In the genomic region with DNA sequence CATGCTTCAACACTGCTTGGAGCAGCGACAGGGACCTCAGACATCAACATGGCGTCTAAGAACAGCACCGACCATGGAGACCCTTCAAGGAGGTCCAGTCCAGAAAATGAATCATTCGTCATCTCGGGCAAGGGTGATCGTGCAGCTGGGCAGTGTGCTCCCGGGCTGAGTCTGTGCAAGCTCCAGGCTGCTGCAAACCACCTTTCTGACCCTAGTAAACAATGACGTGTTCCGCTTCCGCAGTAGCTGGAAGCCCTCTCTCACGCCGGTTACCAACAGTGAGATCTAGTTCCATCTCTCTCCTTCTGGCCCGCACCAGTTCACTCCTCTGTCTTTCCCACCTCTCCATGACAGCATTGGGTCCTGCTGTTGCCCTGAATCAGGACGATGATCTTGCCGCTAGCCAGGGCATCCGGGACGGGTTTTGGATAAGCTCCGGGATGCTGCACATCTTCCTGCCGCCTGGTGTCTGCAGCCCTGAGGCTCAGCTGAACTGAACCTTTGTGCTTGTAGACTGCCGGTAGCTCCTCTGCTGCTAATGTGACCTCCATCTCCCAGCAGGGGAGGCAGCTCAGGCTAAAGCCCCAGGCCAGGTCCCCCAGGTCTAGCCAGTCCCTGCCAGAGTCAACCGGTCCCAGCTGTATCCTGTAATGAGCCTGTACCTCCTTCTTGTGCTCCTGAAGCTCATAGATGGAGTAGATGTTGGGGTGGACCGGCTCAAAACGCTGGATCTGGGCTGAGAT, we compare ENCODE assay signal across 16 mouse cellular contexts. TPM values are rescaled to one million over a fixed set of nuclear protein-coding genes. Genes with fewer than 3 reads are reported as not detected.
A peak's percentile ranks its signal among the peaks of the same experiment; 100 is the strongest.
DNase-seq lines count a peak whose midpoint lies in the region; ATAC-seq and TF ChIP-seq lines count a peak whose summit lies in the region.
"Had no signal": no experiment of that assay in that cellular context is flagged by ENCODE, and none has a peak within 500 bp of the region (broad histone marks: within the 10 kb centered on the region; RNA-seq: fewer than 3 reads in every experiment).

No protein-coding gene starts in this region.

- no peaks in the 10 kb centered on the region for H3K9me3 ChIP-seq in heart, embryonic 14.5 days (ENCODE audit: control insufficient read depth, low read length)
- H3K9me3 ChIP-seq in midbrain, embryonic 11.5 days (ENCODE audit: control insufficient read depth, low read length) = no peaks in the 10 kb centered on the region
- no peaks in the 10 kb centered on the region for H3K9me3 ChIP-seq in midbrain, postnatal 0 days (ENCODE audit: low read length)
- no peaks in the 10 kb centered on the region for H3K9me3 ChIP-seq in embryonic facial prominence, embryonic 14.5 days (ENCODE audit: control insufficient read depth, low read length)
- H3K9me3 ChIP-seq: forebrain, embryonic 15.5 days; hindbrain, embryonic 15.5 days had no signal

- no peak overlapping the region for H3K9ac ChIP-seq in heart, embryonic 14.5 days (ENCODE audit: low read length)
- H3K9ac ChIP-seq in midbrain, embryonic 11.5 days (ENCODE audit: low read length) = no peak overlapping the region
- H3K9ac ChIP-seq in midbrain, postnatal 0 days (replicated peaks; ENCODE audit: low read length, poor library complexity, severe bottlenecking) = no peak overlapping the region
- peak overlapping the region; percentile 19; the same call in 1 of the 2 replicates for H3K9ac ChIP-seq in embryonic facial prominence, embryonic 14.5 days (ENCODE audit: low read depth, low read length)
- H3K9ac ChIP-seq: forebrain, embryonic 15.5 days; hindbrain, embryonic 15.5 days had no signal

- WGBS in heart, embryonic 14.5 days = 65% methylated on average over 23 of the region's 23 CpGs
- 73% methylated on average over 23 of the region's 23 CpGs for WGBS in midbrain, embryonic 11.5 days
- WGBS in midbrain, postnatal 0 days = 72% methylated on average over 23 of the region's 23 CpGs
- WGBS in embryonic facial prominence, embryonic 14.5 days = 59% methylated on average over 23 of the region's 23 CpGs

- peak overlapping the region; percentile 46 for H3K4me2 ChIP-seq in heart, embryonic 14.5 days (ENCODE audit: low read length)
- no peak overlapping the region for H3K4me2 ChIP-seq in midbrain, embryonic 11.5 days
- no peak overlapping the region; the same call in 1 of the 2 replicates for H3K4me2 ChIP-seq in midbrain, postnatal 0 days (ENCODE audit: low read depth, low read length, poor library complexity, severe bottlenecking)
- H3K4me2 ChIP-seq in embryonic facial prominence, embryonic 14.5 days (ENCODE audit: low read depth, low read length) = peak overlapping the region; percentile 31; the same call in 1 of the 2 replicates
- H3K4me2 ChIP-seq: forebrain, embryonic 15.5 days; hindbrain, embryonic 15.5 days had no signal

- peaks cover 0 to 1% of the 10 kb centered on the region in 2 experiments; a peak in 1 of 4 replicates for H3K4me1 ChIP-seq in heart, embryonic 14.5 days (ENCODE audit: control insufficient read depth in 2 of 2, insufficient read depth in 2 of 2, low read length in 2 of 2)
- peaks cover 3% of the 10 kb centered on the region; the same call in 1 of the 2 replicates for H3K4me1 ChIP-seq in midbrain, embryonic 11.5 days (ENCODE audit: control insufficient read depth, insufficient read depth, low read length)
- no peaks in the 10 kb centered on the region for H3K4me1 ChIP-seq in midbrain, postnatal 0 days (ENCODE audit: insufficient read depth, low read length)
- H3K4me1 ChIP-seq in embryonic facial prominence, embryonic 14.5 days (ENCODE audit: control insufficient read depth, insufficient read depth, low read length) = peaks cover 3% of the 10 kb centered on the region; the same call in 1 of the 2 replicates
- H3K4me1 ChIP-seq: hindbrain, embryonic 15.5 days had no signal

- H3K4me3 ChIP-seq in heart, embryonic 14.5 days (ENCODE audit: control insufficient read depth in 1 of 2, insufficient read depth in 1 of 2, low read depth in 1 of 2, low read length in 2 of 2) = peak overlapping the region in 1 of 2 experiments; percentile 29; a peak in 2 of 4 replicates
- no peak overlapping the region for H3K4me3 ChIP-seq in midbrain, embryonic 11.5 days (ENCODE audit: low read depth, low read length)
- no peak overlapping the region for H3K4me3 ChIP-seq in midbrain, postnatal 0 days (ENCODE audit: low read depth, low read length)
- H3K4me3 ChIP-seq in embryonic facial prominence, embryonic 14.5 days (ENCODE audit: low read depth, low read length) = no peak overlapping the region
- H3K4me3 ChIP-seq: forebrain, embryonic 15.5 days; hindbrain, embryonic 15.5 days had no signal

- no peak for TF ChIP-seq CTCF in midbrain, postnatal 0 days (IDR thresholded peaks at IDR 0.05)

- ATAC-seq in heart, embryonic 14.5 days (ENCODE audit: insufficient number of reproducible peaks, insufficient read depth, low FRiP score, low read depth) = no peak
- no peak for ATAC-seq in midbrain, embryonic 11.5 days (ENCODE audit: low FRiP score)
- ATAC-seq in midbrain, postnatal 0 days (ENCODE audit: low FRiP score) = no peak
- ATAC-seq in embryonic facial prominence, embryonic 14.5 days (ENCODE audit: low read depth) = no peak; the same call in 1 of the 2 replicates
- ATAC-seq: forebrain, embryonic 15.5 days had no signal

- no peaks in the 10 kb centered on the region for H3K27me3 ChIP-seq in heart, embryonic 14.5 days (ENCODE audit: control insufficient read depth, insufficient read depth, low read length)
- no peaks in the 10 kb centered on the region for H3K27me3 ChIP-seq in midbrain, embryonic 11.5 days (ENCODE audit: control insufficient read depth, insufficient read depth, low read length)
- H3K27me3 ChIP-seq in midbrain, postnatal 0 days (ENCODE audit: insufficient read depth, low read length) = no peaks in the 10 kb centered on the region
- no peaks in the 10 kb centered on the region for H3K27me3 ChIP-seq in embryonic facial prominence, embryonic 14.5 days (replicated peaks; ENCODE audit: control insufficient read depth, insufficient read depth, low read length)
- H3K27me3 ChIP-seq: CH12.LX; forebrain, embryonic 15.5 days; hindbrain, embryonic 15.5 days had no signal

- no peak overlapping the region for H3K27ac ChIP-seq in heart, embryonic 14.5 days (replicated peaks in 1 of 2; ENCODE audit: control insufficient read depth in 1 of 2, insufficient read depth in 1 of 2, low read depth in 2 of 2, low read length in 2 of 2)
- H3K27ac ChIP-seq in midbrain, embryonic 11.5 days (ENCODE audit: low read depth, low read length) = no peak overlapping the region
- no peak overlapping the region for H3K27ac ChIP-seq in midbrain, postnatal 0 days (ENCODE audit: low read depth, low read length)
- no peak overlapping the region for H3K27ac ChIP-seq in embryonic facial prominence, embryonic 14.5 days (replicated peaks; ENCODE audit: low read depth, low read length)
- H3K27ac ChIP-seq: forebrain, embryonic 15.5 days; hindbrain, embryonic 15.5 days had no signal

- no peak for DNase-seq in heart, postnatal 36 days
- peak; percentile 77 for DNase-seq in midbrain, embryonic 11.5 days (ENCODE audit: low spot score, missing footprints)
- no peak for DNase-seq in midbrain, postnatal 0 days (ENCODE audit: low spot score)
- DNase-seq in embryonic facial prominence, embryonic 14.5 days (ENCODE audit: low spot score) = no peak
- DNase-seq in lung, postnatal 4 days = peak; percentile 23 to 35
- DNase-seq in layer of hippocampus, postnatal 25 days (ENCODE audit: extremely low spot score in 1 of 2, low spot score in 1 of 2) = no peak
- no peak for DNase-seq in layer of hippocampus, postnatal 14 days (ENCODE audit: low spot score in 2 of 2)
- DNase-seq: adrenal gland, adult 2 months; cerebellum, adult 8-10 months; right cerebral cortex, adult 18-20 months; thymus, postnatal 36 days had no signal

- intact Hi-C loops in heart, postnatal 36 days (cut with DNase I) = loop anchor here (10.0 kb wide), 1 partner anchor 466 kb away; no protein-coding TSS in a partner anchor

- no peaks in the 10 kb centered on the region for H3K36me3 ChIP-seq in heart, embryonic 14.5 days (ENCODE audit: control insufficient read depth, insufficient read depth, low read length)
- no peaks in the 10 kb centered on the region for H3K36me3 ChIP-seq in midbrain, embryonic 11.5 days (ENCODE audit: control insufficient read depth, insufficient read depth, low read length)
- H3K36me3 ChIP-seq in midbrain, postnatal 0 days (ENCODE audit: insufficient read depth, low read length) = no peaks in the 10 kb centered on the region
- no peaks in the 10 kb centered on the region for H3K36me3 ChIP-seq in embryonic facial prominence, embryonic 14.5 days (ENCODE audit: control insufficient read depth, insufficient read depth, low read length)
- H3K36me3 ChIP-seq: forebrain, embryonic 15.5 days; hindbrain, embryonic 15.5 days had no signal

RNA-seq across cellular contexts. Expression of a gene that starts 12.8 kb away (rescaled TPM):
- polyA plus RNA-seq in heart, embryonic 14.5 days (2014; fragmentation: Nextera tagmentation; extraction: Ambion mirVana) = 8.3 and 9.8 TPM in 2 replicates
- 10 to 100 TPM; 11.5 to 13.9 TPM for total RNA-seq in heart, postnatal 36 days (2021)
- 16.4 and 16.6 TPM in 2 replicates for polyA plus RNA-seq in midbrain, embryonic 11.5 days (2014; fragmentation: Nextera tagmentation; extraction: Ambion mirVana)
- total RNA-seq in midbrain, postnatal 0 days (2014; rRNA removed) = 20.4 and 22.7 TPM in 2 replicates
- 24.1 and 25.7 TPM in 2 replicates for polyA plus RNA-seq in midbrain, postnatal 0 days (2015; fragmentation: Nextera tagmentation; extraction: Ambion mirVana)
- polyA plus RNA-seq in embryonic facial prominence, embryonic 14.5 days (2014; fragmentation: Nextera tagmentation; extraction: Ambion mirVana) = 14.8 and 15.1 TPM in 2 replicates
- 10 to 100 TPM; 31.2 to 35.8 TPM for total RNA-seq in layer of hippocampus, postnatal 25 days (2021)
- total RNA-seq in layer of hippocampus, postnatal 14 days (2021) = 10 to 100 TPM; 33.9 to 37.1 TPM

RNA-seq across cellular contexts. Expression of a gene that starts 41.3 kb away (rescaled TPM):
- 65.6 and 71.9 TPM in 2 replicates for polyA plus RNA-seq in heart, embryonic 14.5 days (2014; fragmentation: Nextera tagmentation; extraction: Ambion mirVana)
- total RNA-seq in heart, postnatal 36 days (2021) = 10 to 100 TPM; 29.4 to 43.2 TPM
- polyA plus RNA-seq in midbrain, embryonic 11.5 days (2014; fragmentation: Nextera tagmentation; extraction: Ambion mirVana) = 177 and 192 TPM in 2 replicates
- 103 and 120 TPM in 2 replicates for total RNA-seq in midbrain, postnatal 0 days (2014; rRNA removed)
- polyA plus RNA-seq in midbrain, postnatal 0 days (2015; fragmentation: Nextera tagmentation; extraction: Ambion mirVana) = 89.7 and 91.4 TPM in 2 replicates
- 78.5 and 86.5 TPM in 2 replicates for polyA plus RNA-seq in embryonic facial prominence, embryonic 14.5 days (2014; fragmentation: Nextera tagmentation; extraction: Ambion mirVana)
- 100 to 1,000 TPM in 1 of 2 experiments, 10 to 100 TPM in 1; 93.9 to 105 TPM for total RNA-seq in layer of hippocampus, postnatal 25 days (2021)
- 10 to 100 TPM; 89.7 to 98.4 TPM for total RNA-seq in layer of hippocampus, postnatal 14 days (2021)

RNA-seq across cellular contexts. Expression of a gene that starts 43.7 kb away (rescaled TPM):
- not detected in 2 replicates for polyA plus RNA-seq in heart, embryonic 14.5 days (2014; fragmentation: Nextera tagmentation; extraction: Ambion mirVana)
- not detected for total RNA-seq in heart, postnatal 36 days (2021)
- not detected in 2 replicates for polyA plus RNA-seq in midbrain, embryonic 11.5 days (2014; fragmentation: Nextera tagmentation; extraction: Ambion mirVana)
- not detected in 2 replicates for total RNA-seq in midbrain, postnatal 0 days (2014; rRNA removed)
- not detected in 2 replicates for polyA plus RNA-seq in midbrain, postnatal 0 days (2015; fragmentation: Nextera tagmentation; extraction: Ambion mirVana)
- not detected in 2 replicates for polyA plus RNA-seq in embryonic facial prominence, embryonic 14.5 days (2014; fragmentation: Nextera tagmentation; extraction: Ambion mirVana)
- total RNA-seq in layer of hippocampus, postnatal 25 days (2021) = not detected
- total RNA-seq in layer of hippocampus, postnatal 14 days (2021) = not detected
- total RNA-seq: adrenal gland, adult 2 months; left cerebral cortex, adult 8-10 months had no signal
- polyA plus RNA-seq: adrenal gland, adult 2 months; forebrain, embryonic 15.5 days; hindbrain, embryonic 15.5 days had no signal

RNA-seq across cellular contexts. Expression of a gene that starts 52.5 kb away (rescaled TPM):
- 49.1 and 54.4 TPM in 2 replicates for polyA plus RNA-seq in heart, embryonic 14.5 days (2014; fragmentation: Nextera tagmentation; extraction: Ambion mirVana)
- total RNA-seq in heart, postnatal 36 days (2021) = 10 to 100 TPM; 21.3 to 24.8 TPM
- 100 and 102 TPM in 2 replicates for polyA plus RNA-seq in midbrain, embryonic 11.5 days (2014; fragmentation: Nextera tagmentation; extraction: Ambion mirVana)
- 24.3 and 30.8 TPM in 2 replicates for total RNA-seq in midbrain, postnatal 0 days (2014; rRNA removed)
- polyA plus RNA-seq in midbrain, postnatal 0 days (2015; fragmentation: Nextera tagmentation; extraction: Ambion mirVana) = 59.1 and 60.1 TPM in 2 replicates
- polyA plus RNA-seq in embryonic facial prominence, embryonic 14.5 days (2014; fragmentation: Nextera tagmentation; extraction: Ambion mirVana) = 97.3 and 98.4 TPM in 2 replicates
- total RNA-seq in layer of hippocampus, postnatal 25 days (2021) = 10 to 100 TPM; 44.4 to 45.9 TPM
- 10 to 100 TPM; 46.1 to 49.3 TPM for total RNA-seq in layer of hippocampus, postnatal 14 days (2021)

RNA-seq across cellular contexts. Expression of a gene that starts 52.7 kb away (rescaled TPM):
- polyA plus RNA-seq in heart, embryonic 14.5 days (2014; fragmentation: Nextera tagmentation; extraction: Ambion mirVana) = 26.5 and 27.1 TPM in 2 replicates
- 10 to 100 TPM; 18.8 to 18.9 TPM for total RNA-seq in heart, postnatal 36 days (2021)
- polyA plus RNA-seq in midbrain, embryonic 11.5 days (2014; fragmentation: Nextera tagmentation; extraction: Ambion mirVana) = 38.1 and 38.8 TPM in 2 replicates
- total RNA-seq in midbrain, postnatal 0 days (2014; rRNA removed) = 46.2 and 89.6 TPM in 2 replicates
- 32.4 and 36.1 TPM in 2 replicates for polyA plus RNA-seq in midbrain, postnatal 0 days (2015; fragmentation: Nextera tagmentation; extraction: Ambion mirVana)
- polyA plus RNA-seq in embryonic facial prominence, embryonic 14.5 days (2014; fragmentation: Nextera tagmentation; extraction: Ambion mirVana) = 32.8 and 39.0 TPM in 2 replicates
- total RNA-seq in layer of hippocampus, postnatal 25 days (2021) = 10 to 100 TPM; 28.7 to 28.9 TPM
- 10 to 100 TPM; 27.6 to 29.0 TPM for total RNA-seq in layer of hippocampus, postnatal 14 days (2021)

Comparison
In these comparisons a context has a peak if more than half of its experiments do, and no peak if none do; other contexts are left out.
1. DNase-seq: peak in midbrain, embryonic 11.5 days (single experiment) and lung, postnatal 4 days (2 of 2); none in heart, postnatal 36 days (0 of 2), midbrain, postnatal 0 days (single experiment), embryonic facial prominence, embryonic 14.5 days (single experiment), layer of hippocampus, postnatal 25 days (0 of 2) and layer of hippocampus, postnatal 14 days (0 of 2).
2. H3K4me2 ChIP-seq: peak in heart, embryonic 14.5 days (single experiment) and embryonic facial prominence, embryonic 14.5 days (single experiment); none in midbrain, embryonic 11.5 days (single experiment) and midbrain, postnatal 0 days (single experiment).